In genomic region chr9:65345854-65346475, GRCm38 (mm10) we compare ENCODE assay signal across 8 mouse cellular contexts. TPM values are rescaled to one million over a fixed set of nuclear protein-coding genes. Genes with fewer than 3 reads are reported as not detected.
DNase-seq lines count a peak whose midpoint lies in the region; ATAC-seq and TF ChIP-seq lines count a peak whose summit lies in the region.

TSS of gene Pdcd7 (plus strand) at chr9:65346104.

- peak; percentile 92 for ATAC-seq in forebrain, embryonic 11.5 days (replicated peaks; ENCODE audit: low FRiP score)
- peak; percentile 93 for ATAC-seq in heart, embryonic 16.5 days (replicated peaks; ENCODE audit: extremely low read depth, insufficient read depth, low FRiP score)
- peak; percentile 87 for ATAC-seq in liver, embryonic 15.5 days (ENCODE audit: insufficient read depth)
- ATAC-seq in neural tube, embryonic 12.5 days (ENCODE audit: low FRiP score, low read depth), result peak; percentile 96

- no peak for TF ChIP-seq RAD21 in CH12.LX (IDR thresholded peaks at IDR 0.05; ENCODE audit: low read depth, low read length)

- H3K9ac ChIP-seq in CH12.LX (ENCODE audit: insufficient read depth, low read depth), result peak within 1 kb of the TSS; percentile 99
- H3K9ac ChIP-seq in forebrain, embryonic 11.5 days (ENCODE audit: low read length), result peak within 1 kb of the TSS; percentile 94
- H3K9ac ChIP-seq in heart, embryonic 16.5 days (ENCODE audit: low read length), result peak within 1 kb of the TSS; percentile 95
- H3K9ac ChIP-seq in liver, embryonic 15.5 days, result peak within 1 kb of the TSS; percentile 97
- H3K9ac ChIP-seq in neural tube, embryonic 12.5 days, result peak within 1 kb of the TSS; percentile 98

- H3K36me3 ChIP-seq in CH12.LX (replicated peaks in 1 of 2; ENCODE audit: control insufficient read depth in 1 of 2, insufficient read depth in 1 of 2, low read length in 1 of 2), result peaks cover 0 to 8% of the 10 kb centered on the region in 2 experiments
- no peaks in the 10 kb centered on the region for H3K36me3 ChIP-seq in forebrain, embryonic 11.5 days (ENCODE audit: control insufficient read depth, insufficient read depth, low read length)
- H3K36me3 ChIP-seq in heart, embryonic 16.5 days (ENCODE audit: control insufficient read depth, insufficient read depth), result no peaks in the 10 kb centered on the region
- H3K36me3 ChIP-seq in liver, embryonic 15.5 days (replicated peaks), result no peaks in the 10 kb centered on the region
- no peaks in the 10 kb centered on the region for H3K36me3 ChIP-seq in neural tube, embryonic 12.5 days

- in situ Hi-C loops in CH12.LX (cut with MboI; ENCODE audit: low pct_ligation_motif_present, low pct_unique_long_range_greater_than_20kb, low sequenced_read_pairs), result no loop called here

- H3K27me3 ChIP-seq in CH12.LX (replicated peaks), result no peaks in the 10 kb centered on the region
- no peaks in the 10 kb centered on the region for H3K27me3 ChIP-seq in forebrain, embryonic 11.5 days (ENCODE audit: control insufficient read depth, insufficient read depth, low read length)
- H3K27me3 ChIP-seq in heart, embryonic 16.5 days (ENCODE audit: control insufficient read depth, insufficient read depth, low read length), result no peaks in the 10 kb centered on the region
- no peaks in the 10 kb centered on the region for H3K27me3 ChIP-seq in liver, embryonic 15.5 days
- no peaks in the 10 kb centered on the region for H3K27me3 ChIP-seq in neural tube, embryonic 12.5 days (replicated peaks)

- H3K27ac ChIP-seq in CH12.LX (ENCODE audit: insufficient read depth, low read depth), result peak within 1 kb of the TSS; percentile 59
- peak within 1 kb of the TSS; percentile 76 for H3K27ac ChIP-seq in forebrain, embryonic 11.5 days (ENCODE audit: low read depth, low read length)
- peak within 1 kb of the TSS; percentile 96 for H3K27ac ChIP-seq in heart, embryonic 16.5 days (ENCODE audit: low read length)
- peak within 1 kb of the TSS; percentile 96 for H3K27ac ChIP-seq in liver, embryonic 15.5 days (replicated peaks)
- peak within 1 kb of the TSS; percentile 88 for H3K27ac ChIP-seq in neural tube, embryonic 12.5 days

- H3K4me1 ChIP-seq in CH12.LX (ENCODE audit: control insufficient read depth in 1 of 2, insufficient read depth in 2 of 2), result peaks cover 0 to 17% of the 10 kb centered on the region in 2 experiments; a peak in 3 of 4 replicates
- H3K4me1 ChIP-seq in forebrain, embryonic 11.5 days (replicated peaks; ENCODE audit: control insufficient read depth, insufficient read depth, low read length), result no peaks in the 10 kb centered on the region; the same call in 1 of the 2 replicates
- H3K4me1 ChIP-seq in heart, embryonic 16.5 days (ENCODE audit: control insufficient read depth, insufficient read depth, low read length), result peaks cover 13% of the 10 kb centered on the region
- peaks cover 33% of the 10 kb centered on the region for H3K4me1 ChIP-seq in liver, embryonic 15.5 days (replicated peaks)
- peaks cover 16% of the 10 kb centered on the region for H3K4me1 ChIP-seq in neural tube, embryonic 12.5 days

- TF ChIP-seq EP300 in CH12.LX (IDR thresholded peaks at IDR 0.05; ENCODE audit: low read length), result no peak

- no peak for TF ChIP-seq CTCF in CH12.LX (conservative IDR thresholded peaks at IDR 0.05 in 1 of 2, IDR thresholded peaks at IDR 0.05 in 1 of 2; ENCODE audit: low read depth in 2 of 2, low read length in 2 of 2)

- peak; percentile 87 for TF ChIP-seq POLR2A in CH12.LX (IDR thresholded peaks at IDR 0.05; ENCODE audit: low read depth, low read length)

- H3K4me2 ChIP-seq in CH12.LX (ENCODE audit: insufficient read depth, low read depth, poor library complexity, severe bottlenecking), result peak within 1 kb of the TSS; percentile 75
- peak within 1 kb of the TSS; percentile 96 for H3K4me2 ChIP-seq in forebrain, embryonic 11.5 days (ENCODE audit: low read depth, low read length, severe bottlenecking)
- H3K4me2 ChIP-seq in heart, embryonic 16.5 days (ENCODE audit: low read depth, low read length), result peak within 1 kb of the TSS; percentile 74
- peak within 1 kb of the TSS; percentile 94 for H3K4me2 ChIP-seq in liver, embryonic 15.5 days
- H3K4me2 ChIP-seq in neural tube, embryonic 12.5 days (replicated peaks), result peak within 1 kb of the TSS; percentile 91

- under 1% methylated on average over 55 of the region's 59 CpGs for WGBS in forebrain, embryonic 11.5 days
- under 1% methylated on average over 59 of the region's 59 CpGs for WGBS in heart, embryonic 16.5 days
- under 1% methylated on average over 59 of the region's 59 CpGs for WGBS in liver, embryonic 15.5 days (ENCODE audit: insufficient replicate concordance)
- WGBS in neural tube, embryonic 12.5 days, result under 1% methylated on average over 59 of the region's 59 CpGs

- dilution Hi-C loops in CH12.LX (cut with MboI; ENCODE audit: extremely low pct_ligation_motif_present, extremely low pct_unique_long_range_greater_than_20kb, low sequenced_read_pairs), result no loop called here

- H3K9me3 ChIP-seq in CH12.LX (replicated peaks; ENCODE audit: low read length), result peaks cover 6% of the 10 kb centered on the region
- no peaks in the 10 kb centered on the region for H3K9me3 ChIP-seq in forebrain, embryonic 11.5 days (ENCODE audit: control insufficient read depth, low read length)
- H3K9me3 ChIP-seq in heart, embryonic 16.5 days (replicated peaks; ENCODE audit: control insufficient read depth, low read length), result 0 out of 2 replicates have a peak, but pooled peaks cover 7% of the 10 kb centered on the region
- H3K9me3 ChIP-seq in liver, embryonic 15.5 days (replicated peaks), result no peaks in the 10 kb centered on the region
- H3K9me3 ChIP-seq in neural tube, embryonic 12.5 days, result no peaks in the 10 kb centered on the region

- peaks cover 29% of the 10 kb centered on the region for H3K79me2 ChIP-seq in CH12.LX (replicated peaks; ENCODE audit: control insufficient read depth, extremely low read depth, insufficient read depth, poor library complexity, severe bottlenecking)

- peak; percentile 96 for DNase-seq in CH12.LX (ENCODE audit: extremely low read depth)
- DNase-seq in c-Kit-positive CD71-positive TER-119-negative erythroid progenitor cells, embryonic 14.5 days (ENCODE audit: low read depth), result peak; percentile 93
- DNase-seq in forebrain, embryonic 11.5 days (ENCODE audit: low spot score), result peak; percentile 95
- peak; percentile 96 to 98 for DNase-seq in kidney, postnatal 36 days
- peak; percentile 98 for DNase-seq in telencephalon, adult 2 months (ENCODE audit: low read depth, low spot score)

- H3K4me3 ChIP-seq in CH12.LX (replicated peaks in 1 of 3; ENCODE audit: low read depth in 2 of 3, low read length in 2 of 3, poor library complexity in 1 of 3), result peak within 1 kb of the TSS; percentile 72 to 96 (median 83)
- H3K4me3 ChIP-seq in forebrain, embryonic 11.5 days (ENCODE audit: low read depth, low read length), result peak within 1 kb of the TSS; percentile 99
- peak within 1 kb of the TSS; percentile 93 for H3K4me3 ChIP-seq in heart, embryonic 16.5 days (ENCODE audit: low read length)
- H3K4me3 ChIP-seq in liver, embryonic 15.5 days (replicated peaks), result peak within 1 kb of the TSS; percentile 98
- H3K4me3 ChIP-seq in neural tube, embryonic 12.5 days, result peak within 1 kb of the TSS; percentile 100

TF ChIP-seq in CH12.LX, 34 proteins besides CTCF, POLR2A, EP300 and RAD21 (continues in another document):
- TF ChIP-seq ELF1 (IDR thresholded peaks at IDR 0.05; ENCODE audit: low read depth, low read length) (peak; percentile 97), HCFC1 (IDR thresholded peaks at IDR 0.05; ENCODE audit: low read depth, low read length) (peak; percentile 91), KAT2A (IDR thresholded peaks at IDR 0.05; ENCODE audit: insufficient replicate concordance, low read length) (peak; percentile 87; the same call in 1 of the 2 replicates), GABPA (IDR thresholded peaks at IDR 0.05; ENCODE audit: insufficient replicate concordance, low read depth, low read length) (peak; percentile 15; the same call in 1 of the 2 replicates), ZC3H11A (IDR thresholded peaks at IDR 0.05; ENCODE audit: low read depth, low read length) (no peak), ZNF384 (IDR thresholded peaks at IDR 0.05; ENCODE audit: low read depth, low read length) (no peak), MAFK (IDR thresholded peaks at IDR 0.05; ENCODE audit: insufficient replicate concordance, low read length) (no peak), NRF1 (IDR thresholded peaks at IDR 0.05; ENCODE audit: low read depth, low read length) (no peak), MAX (IDR thresholded peaks at IDR 0.05; ENCODE audit: low read length) (0 out of 2 replicates have a peak, but pooled peaks have one; percentile 58), BHLHE40 (IDR thresholded peaks at IDR 0.05; ENCODE audit: low read depth, low read length) (no peak), UBTF (IDR thresholded peaks at IDR 0.05; ENCODE audit: low read depth, low read length) (no peak), NELFE (IDR thresholded peaks at IDR 0.05; ENCODE audit: low read depth, low read length) (peak; percentile 88), ZMIZ1 (IDR thresholded peaks at IDR 0.05; ENCODE audit: low read depth, low read length) (no peak), RCOR1 (conservative IDR thresholded peaks at IDR 0.05; ENCODE audit: low read depth, low read length) (0 out of 2 replicates have a peak, but pooled peaks have one; percentile 21), MYC (IDR thresholded peaks at IDR 0.05; ENCODE audit: low read depth, low read length) (peak; percentile 55; the same call in 1 of the 2 replicates), SMC3 (IDR thresholded peaks at IDR 0.05; ENCODE audit: low read depth, low read length) (no peak), POLR2AphosphoS2 (IDR thresholded peaks at IDR 0.05; ENCODE audit: low read depth, low read length) (peak; percentile 78; the same call in 1 of the 2 replicates), MXI1 (IDR thresholded peaks at IDR 0.05; ENCODE audit: low read depth, low read length) (peak; percentile 53), PAX5 (IDR thresholded peaks at IDR 0.05; ENCODE audit: low read length) (no peak), E2F4 (IDR thresholded peaks at IDR 0.05; ENCODE audit: insufficient replicate concordance, low read depth, low read length) (no peak), SIN3A (IDR thresholded peaks at IDR 0.05; ENCODE audit: low read length) (peak; percentile 82), MAZ (IDR thresholded peaks at IDR 0.05; ENCODE audit: low read depth, low read length) (no peak), ETS1 (conservative IDR thresholded peaks at IDR 0.05; ENCODE audit: low read depth, low read length) (no peak)

RNA-seq across cellular contexts. Expression of gene Pdcd7, which starts in this region (rescaled TPM):
- total RNA-seq in CH12.LX (2012; rRNA removed) (14.5 and 16.3 TPM in 2 replicates), CH12.LX (2014; rRNA removed) (12.8 and 13.1 TPM in 2 replicates)
- polyA plus RNA-seq in CH12.LX (2012; ENCODE audit: insufficient read length, low read depth), result 20.6 and 24.0 TPM in 2 replicates
- polyA plus RNA-seq in forebrain, embryonic 11.5 days (2014; fragmentation: Nextera tagmentation; extraction: Ambion mirVana), result 13.1 and 15.6 TPM in 2 replicates
- polyA plus RNA-seq in heart, embryonic 16.5 days (2015; fragmentation: Nextera tagmentation; extraction: Ambion mirVana), result 5.3 and 5.7 TPM in 2 replicates
- polyA plus RNA-seq in liver, embryonic 15.5 days (2015; fragmentation: Nextera tagmentation; extraction: Ambion mirVana), result 3.3 and 3.6 TPM in 2 replicates
- 14.6 and 15.4 TPM in 2 replicates for polyA plus RNA-seq in neural tube, embryonic 12.5 days (2016; fragmentation: Nextera tagmentation; extraction: Ambion mirVana)

Comparison
In these comparisons a context has a peak if more than half of its experiments do, and no peak if none do; other contexts are left out.
1. Peak in every context shown above with its lines: DNase-seq, ATAC-seq, H3K4me3 ChIP-seq and H3K27ac ChIP-seq.